Mouse (Mus musculus) liver, embryonic 12.5 days (tissue): Measurements from ENCODE around the gene Gpr153. TPM values are rescaled to one million over a fixed set of nuclear protein-coding genes. Genes with fewer than 3 reads are reported as not detected.

Source experiments
- ATAC-seq: fragments of 200-750 bp; cut with Nextera tagmentation; 2 replicates; pipeline ENCODE4 v1.8.0; 2017; ENCODE audit warnings: moderate number of reproducible peaks, mild to moderate bottlenecking, moderate library complexity
- H3K27ac ChIP-seq: fragments of 300-500 bp; sonication (generic); 2 replicates; pipeline ENCODE4 v1.5.1; 2016; ENCODE audit warnings: mild to moderate bottlenecking
- H3K27me3 ChIP-seq: fragments of 300-500 bp; sonication (generic); replicated peaks from 2 replicates; pipeline ENCODE4 v1.6.1; 2016; ENCODE audit warnings: mild to moderate bottlenecking, moderate library complexity
- H3K36me3 ChIP-seq: fragments of 300-500 bp; sonication (generic); 2 replicates; pipeline ENCODE4 v1.6.1; 2016; ENCODE audit warnings: mild to moderate bottlenecking, moderate library complexity
- H3K4me1 ChIP-seq: fragments of 300-500 bp; sonication (generic); 2 replicates; pipeline ENCODE4 v1.6.1; 2016
- H3K4me2 ChIP-seq: fragments of 300-500 bp; sonication (generic); 2 replicates; pipeline ENCODE4 v1.6.1; 2016; ENCODE audit warnings: mild to moderate bottlenecking, moderate library complexity
- H3K4me3 ChIP-seq: fragments of 300-500 bp; sonication (generic); 2 replicates; pipeline ENCODE4 v1.5.1; 2016; ENCODE audit warnings: mild to moderate bottlenecking, moderate library complexity
- H3K9ac ChIP-seq: fragments of 300-500 bp; sonication (generic); 2 replicates; pipeline ENCODE4 v1.6.1; 2016; ENCODE audit warnings: mild to moderate bottlenecking, moderate library complexity
- H3K9me3 ChIP-seq: fragments of 300-500 bp; sonication (generic); replicated peaks from 2 replicates; pipeline ENCODE4 v1.6.1; 2016; ENCODE audit warnings: mild to moderate bottlenecking, moderate library complexity
- WGBS: fragments of 180-500 bp; shearing (Covaris S2); methylation state at CpG from one replicate; pipeline ENCODE4 v1.1.7; 2016; ENCODE audit not compliant: insufficient replicate concordance; 5-methylcytosine and 5-hydroxymethylcytosine counted together
- polyA plus RNA-seq: library from polyadenylated mRNA; unstranded; fragments of >200 nt; fragmentation: Nextera tagmentation; extraction: Ambion mirVana; gene quantifications from 2 replicates; pipeline ENCODE4 v1.2.1, GENCODE M21; 2016

The Gpr153 gene
- polyA plus RNA-seq, 1 experiment from 2014 or later: 2.4 TPM

GRCm38 (mm10) chr4:152246011-152246410, 28.0 kb upstream of the Gpr153 start:
- no peak for ATAC-seq
- H3K27ac ChIP-seq: no peak overlapping the region
- H3K36me3 ChIP-seq: peaks cover 6% of the 10 kb centered on the region; the same call in 1 of the 2 replicates
- 71% methylated on average over 6 of the region's 6 CpGs for WGBS
- no peaks in the 10 kb centered on the region for H3K9me3 ChIP-seq
- no peak overlapping the region for H3K4me2 ChIP-seq
- no peak overlapping the region for H3K4me3 ChIP-seq
- no peak overlapping the region for H3K9ac ChIP-seq
- H3K27me3 ChIP-seq: no peaks in the 10 kb centered on the region
- peaks cover 14% of the 10 kb centered on the region; the same call in 1 of the 2 replicates for H3K4me1 ChIP-seq

DNA sequence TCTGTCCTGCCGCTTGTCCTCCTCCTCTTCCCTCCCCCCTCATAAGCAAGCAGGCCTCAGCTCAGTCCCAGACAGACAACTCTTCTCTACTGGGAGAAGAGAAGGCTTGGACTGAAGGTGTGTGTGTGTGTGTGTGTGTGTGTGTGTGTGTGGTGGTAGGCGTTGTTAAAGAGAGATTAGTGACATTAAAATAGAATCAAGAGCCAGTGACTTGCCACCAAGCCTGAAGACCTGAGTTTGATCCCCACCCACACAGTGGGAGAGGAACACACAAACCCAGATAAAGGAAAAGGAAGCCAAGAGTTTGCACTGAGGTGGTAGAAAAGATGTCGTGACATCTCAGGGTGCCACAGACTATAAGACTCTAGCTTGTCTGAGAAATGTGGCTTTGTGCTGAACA, 26.8 kb upstream of the Gpr153 start:
- H3K4me2 ChIP-seq: no peak overlapping the region
- H3K36me3 ChIP-seq: no peaks in the 10 kb centered on the region; the same call in 1 of the 2 replicates
- H3K9me3 ChIP-seq: no peaks in the 10 kb centered on the region
- H3K27me3 ChIP-seq: no peaks in the 10 kb centered on the region
- ATAC-seq: no peak
- H3K4me3 ChIP-seq: no peak overlapping the region
- H3K4me1 ChIP-seq: peaks cover 14% of the 10 kb centered on the region; the same call in 1 of the 2 replicates
- no peak overlapping the region for H3K27ac ChIP-seq
- no peak overlapping the region for H3K9ac ChIP-seq
- WGBS: 32% methylated on average over 3 of the region's 3 CpGs

DNA sequence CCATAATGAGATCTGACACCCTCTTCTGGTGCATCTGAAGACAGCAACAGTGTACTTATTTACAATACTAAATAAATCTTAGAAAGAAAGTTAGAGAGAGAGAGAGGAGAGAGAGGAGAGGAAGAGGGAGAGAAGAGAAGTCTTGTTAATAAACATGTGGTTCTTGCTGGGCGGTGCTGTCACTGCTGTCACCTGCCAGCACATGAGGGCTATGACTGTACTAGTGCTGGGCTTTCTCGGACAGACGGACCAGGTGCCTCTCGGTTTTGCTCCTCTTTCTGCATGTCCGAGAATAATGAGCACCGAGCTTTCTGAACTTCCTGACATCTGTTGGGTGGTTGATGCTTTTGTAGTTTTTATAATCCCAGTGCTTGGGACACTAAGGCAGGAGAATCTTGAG, 23.4 kb upstream of the Gpr153 start:
- no peak overlapping the region for H3K4me2 ChIP-seq
- H3K4me1 ChIP-seq: peaks cover 22% of the 10 kb centered on the region
- no peak overlapping the region for H3K9ac ChIP-seq
- H3K27me3 ChIP-seq: no peaks in the 10 kb centered on the region
- no peak overlapping the region for H3K4me3 ChIP-seq
- no peak overlapping the region for H3K27ac ChIP-seq
- WGBS: 75% methylated on average over 6 of the region's 6 CpGs
- H3K9me3 ChIP-seq: no peaks in the 10 kb centered on the region
- peaks cover 4% of the 10 kb centered on the region; the same call in 1 of the 2 replicates for H3K36me3 ChIP-seq
- ATAC-seq: no peak

DNA sequence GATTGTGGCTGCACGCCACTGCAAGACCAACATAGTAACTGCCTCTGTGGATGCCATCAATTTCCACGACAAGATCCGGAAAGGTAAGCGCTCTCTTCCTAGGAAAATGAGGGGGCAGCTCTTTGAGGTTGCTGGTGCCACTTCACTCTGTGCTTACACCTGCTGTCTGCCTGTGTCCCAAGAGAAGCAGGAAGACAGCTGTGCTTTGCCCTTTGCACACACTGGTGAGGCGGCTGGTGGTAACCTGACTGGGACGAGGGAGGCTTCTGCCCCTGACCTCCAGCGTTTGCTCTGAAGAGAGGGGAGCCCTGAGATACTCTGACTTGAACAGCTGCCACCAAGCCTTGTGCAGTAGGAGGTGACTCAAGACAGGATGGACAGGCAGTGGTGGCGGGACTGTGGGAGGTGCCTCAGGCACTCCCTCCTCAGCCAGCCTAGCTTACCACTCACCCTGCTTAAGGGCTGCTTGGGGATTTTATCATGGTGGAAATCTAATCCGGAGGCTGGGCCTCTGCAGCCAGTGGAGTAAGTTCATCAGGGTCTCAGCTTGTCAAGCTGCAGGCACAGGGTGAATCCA, 20.8 kb upstream of the Gpr153 start:
- no peaks in the 10 kb centered on the region for H3K9me3 ChIP-seq
- no peaks in the 10 kb centered on the region for H3K27me3 ChIP-seq
- no peak overlapping the region for H3K4me3 ChIP-seq
- no peak overlapping the region for H3K4me2 ChIP-seq
- H3K9ac ChIP-seq: no peak overlapping the region
- ATAC-seq: no peak
- H3K27ac ChIP-seq: no peak overlapping the region
- WGBS: 65% methylated on average over 9 of the region's 9 CpGs
- H3K36me3 ChIP-seq: peaks cover 4% of the 10 kb centered on the region; the same call in 1 of the 2 replicates
- H3K4me1 ChIP-seq: peaks cover 26% of the 10 kb centered on the region

DNA sequence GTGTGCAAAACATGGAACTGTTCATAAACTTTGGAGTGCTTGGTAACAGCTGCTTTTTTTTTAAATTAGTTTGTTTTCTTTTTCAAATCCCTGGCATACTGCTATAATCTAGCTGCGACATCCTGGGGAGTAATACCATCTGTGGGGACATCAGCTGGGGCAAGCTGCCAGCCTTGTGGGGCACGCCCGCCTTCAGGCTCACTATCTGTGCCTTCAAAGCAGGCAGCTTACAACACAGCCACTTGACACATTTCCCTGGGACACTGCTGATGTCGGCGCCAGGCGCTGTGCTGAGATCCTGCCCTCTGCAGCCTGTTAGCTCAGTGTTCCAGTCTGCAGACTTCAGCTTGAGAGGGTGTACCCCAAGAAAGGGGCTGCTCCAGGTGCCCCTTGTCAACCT, 17.0 kb upstream of the Gpr153 start:
- WGBS: 42% methylated on average over 6 of the region's 6 CpGs
- Histone ChIP-seq H3K4me1 (peaks cover 37% of the 10 kb centered on the region), H3K27ac (peak overlapping the region; percentile 64), H3K4me2 (no peak overlapping the region), H3K4me3 (no peak overlapping the region), H3K9me3 (no peaks in the 10 kb centered on the region), H3K9ac (no peak overlapping the region; the same call in 1 of the 2 replicates), H3K27me3 (no peaks in the 10 kb centered on the region), H3K36me3 (peaks cover 4% of the 10 kb centered on the region; the same call in 1 of the 2 replicates)
- peak; percentile 84 for ATAC-seq

DNA sequence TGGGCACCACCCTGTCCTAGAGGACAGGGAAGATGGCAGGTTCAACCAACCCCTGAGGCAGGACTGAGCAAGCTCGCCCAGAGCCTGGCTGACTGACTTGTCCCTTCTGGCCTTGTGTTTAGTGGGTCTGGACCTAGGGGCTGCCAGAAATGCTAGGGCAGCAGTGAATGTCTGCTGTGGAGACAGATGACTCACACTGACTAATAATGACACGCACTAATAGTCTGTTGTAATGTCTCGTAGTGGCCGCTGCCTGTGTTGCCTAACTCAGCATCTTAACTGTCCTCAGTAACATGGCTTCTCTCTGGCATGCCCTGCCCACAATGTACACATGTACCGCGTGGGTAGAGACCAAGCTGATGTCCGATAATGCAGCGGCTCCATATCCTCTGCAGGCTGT, 13.6 kb upstream of the Gpr153 start:
- ATAC-seq: no peak
- H3K27me3 ChIP-seq: no peaks in the 10 kb centered on the region
- H3K9ac ChIP-seq: no peak overlapping the region
- peaks cover 3% of the 10 kb centered on the region; the same call in 1 of the 2 replicates for H3K36me3 ChIP-seq
- H3K9me3 ChIP-seq: no peaks in the 10 kb centered on the region
- H3K4me2 ChIP-seq: no peak overlapping the region
- H3K4me1 ChIP-seq: peaks cover 55% of the 10 kb centered on the region
- H3K27ac ChIP-seq: no peak overlapping the region
- no peak overlapping the region for H3K4me3 ChIP-seq
- WGBS: 86% methylated on average over 8 of the region's 8 CpGs

DNA sequence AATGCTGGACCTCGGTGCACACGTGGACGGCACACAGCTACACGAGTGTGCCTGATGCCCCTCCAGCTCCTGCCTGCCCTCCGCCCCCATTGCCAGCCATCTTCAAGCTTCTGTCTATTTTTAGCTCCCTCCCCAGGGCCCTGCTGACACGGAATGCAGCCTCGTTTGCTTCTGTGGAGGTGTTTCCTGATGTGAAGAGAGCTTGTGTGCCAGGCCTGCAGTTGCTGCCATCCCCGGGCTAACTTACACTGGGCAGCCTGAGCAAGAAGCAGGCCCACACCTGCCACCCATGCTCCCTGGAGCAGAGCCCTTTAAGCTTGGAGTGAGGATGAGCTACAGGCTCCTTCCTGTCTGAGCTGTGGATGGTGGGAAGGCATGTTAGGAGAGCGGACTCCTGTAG, 11.8 kb upstream of the Gpr153 start:
- Histone ChIP-seq H3K9ac (no peak overlapping the region), H3K36me3 (peaks cover 3% of the 10 kb centered on the region; the same call in 1 of the 2 replicates), H3K4me3 (no peak overlapping the region), H3K27me3 (no peaks in the 10 kb centered on the region), H3K27ac (peak overlapping the region; percentile 83), H3K4me1 (peaks cover 47% of the 10 kb centered on the region), H3K9me3 (no peaks in the 10 kb centered on the region), H3K4me2 (no peak overlapping the region)
- 63% methylated on average over 9 of the region's 9 CpGs for WGBS
- ATAC-seq: no peak

DNA sequence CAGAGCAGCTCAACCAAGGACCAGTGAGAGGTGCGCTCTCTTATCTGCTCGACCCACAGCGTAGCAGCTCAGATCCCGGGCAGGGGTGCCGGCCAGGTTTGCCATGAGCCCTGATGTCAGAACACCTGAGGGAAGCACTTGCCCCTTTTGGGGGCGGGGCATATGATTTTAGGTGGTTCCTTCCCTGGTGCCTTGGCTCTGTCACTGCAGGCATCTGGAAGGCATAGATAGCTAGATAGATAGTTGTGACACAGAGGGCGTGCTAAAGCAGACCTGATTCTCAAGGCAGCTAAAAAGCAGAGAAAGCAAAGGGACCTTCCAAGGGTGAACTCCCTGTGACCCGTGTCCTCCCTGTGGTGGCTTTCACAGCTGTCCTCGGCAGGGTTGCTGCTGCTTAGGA, 10.9 kb upstream of the Gpr153 start:
- peak; percentile 64 for ATAC-seq
- 46% methylated on average over 9 of the region's 9 CpGs for WGBS
- H3K4me1 ChIP-seq: peaks cover 40% of the 10 kb centered on the region
- H3K27ac ChIP-seq: peak overlapping the region; percentile 83
- H3K9me3 ChIP-seq: no peaks in the 10 kb centered on the region
- H3K27me3 ChIP-seq: no peaks in the 10 kb centered on the region
- peak overlapping the region; percentile 51 for H3K9ac ChIP-seq
- 0 out of 2 replicates have a peak overlapping the region, but pooled peaks have one; percentile 5 for H3K4me3 ChIP-seq
- H3K4me2 ChIP-seq: peak overlapping the region; percentile 59
- H3K36me3 ChIP-seq: peaks cover 7% of the 10 kb centered on the region; the same call in 1 of the 2 replicates

- H3K9ac ChIP-seq: peak overlapping the region; percentile 53
- H3K9me3 ChIP-seq: no peaks in the 10 kb centered on the region
- ATAC-seq: peak; percentile 86
- peak overlapping the region; percentile 59 for H3K4me2 ChIP-seq
- peaks cover 40% of the 10 kb centered on the region for H3K4me1 ChIP-seq
- WGBS: 29% methylated on average over 10 of the region's 10 CpGs
- peak overlapping the region; percentile 83 for H3K27ac ChIP-seq
- H3K36me3 ChIP-seq: peaks cover 10% of the 10 kb centered on the region; the same call in 1 of the 2 replicates
- H3K27me3 ChIP-seq: no peaks in the 10 kb centered on the region
- H3K4me3 ChIP-seq: 0 out of 2 replicates have a peak overlapping the region, but pooled peaks have one; percentile 5
Observed at GRCm38 (mm10) chr4:152263512-152264176, 10.4 kb upstream of the Gpr153 start.

GRCm38 (mm10) chr4:152264177-152264530, 9.9 kb upstream of the Gpr153 start:
- Histone ChIP-seq H3K36me3 (peaks cover 10% of the 10 kb centered on the region; the same call in 1 of the 2 replicates), H3K9ac (peak overlapping the region; percentile 53), H3K9me3 (no peaks in the 10 kb centered on the region), H3K4me3 (0 out of 2 replicates have a peak overlapping the region, but pooled peaks have one; percentile 5), H3K4me1 (peaks cover 40% of the 10 kb centered on the region), H3K27ac (peak overlapping the region; percentile 83), H3K27me3 (no peaks in the 10 kb centered on the region), H3K4me2 (peak overlapping the region; percentile 59)
- 51% methylated on average over 4 of the region's 4 CpGs for WGBS
- peak; percentile 13 for ATAC-seq

- Histone ChIP-seq H3K4me1 (peaks cover 40% of the 10 kb centered on the region), H3K9me3 (no peaks in the 10 kb centered on the region), H3K4me3 (no peak overlapping the region), H3K27me3 (no peaks in the 10 kb centered on the region), H3K36me3 (peaks cover 10% of the 10 kb centered on the region; the same call in 1 of the 2 replicates), H3K9ac (no peak overlapping the region), H3K4me2 (no peak overlapping the region), H3K27ac (peak overlapping the region; percentile 83; the same call in 1 of the 2 replicates)
- no peak for ATAC-seq
- WGBS: 77% methylated on average over 9 of the region's 9 CpGs
Observed at GRCm38 (mm10) chr4:152264867-152265568, 9.0 kb upstream of the Gpr153 start.

GRCm38 (mm10) chr4:152265791-152266190, 8.2 kb upstream of the Gpr153 start:
- Histone ChIP-seq H3K4me3 (no peak overlapping the region), H3K27ac (no peak overlapping the region), H3K36me3 (peaks cover 10% of the 10 kb centered on the region; the same call in 1 of the 2 replicates), H3K9me3 (no peaks in the 10 kb centered on the region), H3K4me2 (no peak overlapping the region), H3K9ac (no peak overlapping the region), H3K4me1 (peaks cover 40% of the 10 kb centered on the region), H3K27me3 (no peaks in the 10 kb centered on the region; the same call in 1 of the 2 replicates)
- WGBS: 71% methylated on average over 5 of the region's 5 CpGs
- ATAC-seq: no peak
